Mouse (Mus musculus) hindbrain, embryonic 15.5 days (tissue): ENCODE measurements at regions not wholly inside any gene's neighbourhood (a gene's known extent, or its start where the extent isn't known, plus 50 kb on each side); places are given as distances from the start of the nearest gene placed in this dataset. TPM values are rescaled to one million over a fixed set of nuclear protein-coding genes. Genes with fewer than 3 reads are reported as not detected.
A peak's percentile ranks its signal among the peaks of the same experiment; 100 is the strongest.

Source experiments
- ATAC-seq: fragments of 200-750 bp; cut with Nextera tagmentation; 2 replicates; pipeline ENCODE4 v1.8.0; 2017; ENCODE audit warnings: low read depth, moderate number of reproducible peaks, moderate TSS enrichment; ENCODE audit not compliant: low FRiP score
- H3K27ac ChIP-seq: fragments of 300-500 bp; sonication (generic); replicated peaks from 2 replicates; pipeline ENCODE4 v1.5.1; 2015; ENCODE audit warnings: mild to moderate bottlenecking, inconsistent platforms
- H3K27me3 ChIP-seq: fragments of 300-500 bp; sonication (generic); 2 replicates; pipeline ENCODE4 v1.6.1; 2015; ENCODE audit warnings: control low read depth, inconsistent platforms
- H3K36me3 ChIP-seq: fragments of 300-500 bp; sonication (generic); 2 replicates; pipeline ENCODE4 v1.6.1; 2015; ENCODE audit warnings: control low read depth, inconsistent platforms
- H3K4me1 ChIP-seq: fragments of 300-500 bp; sonication (generic); replicated peaks from 2 replicates; pipeline ENCODE4 v1.6.1; 2015; ENCODE audit warnings: control low read depth, inconsistent platforms
- H3K4me2 ChIP-seq: fragments of 300-500 bp; sonication (generic); 2 replicates; pipeline ENCODE4 v1.6.1; 2015; ENCODE audit warnings: moderate library complexity, mild to moderate bottlenecking, inconsistent platforms
- H3K4me3 ChIP-seq: fragments of 300-500 bp; sonication (generic); 2 replicates; pipeline ENCODE4 v1.5.1; 2015; ENCODE audit warnings: mild to moderate bottlenecking, inconsistent platforms
- H3K9ac ChIP-seq: fragments of 300-500 bp; sonication (generic); 2 replicates; pipeline ENCODE4 v1.6.1; 2015; ENCODE audit warnings: inconsistent platforms
- H3K9me3 ChIP-seq: fragments of 300-500 bp; sonication (generic); 2 replicates; pipeline ENCODE4 v1.6.1; 2016; ENCODE audit warnings: control low read depth, inconsistent platforms
- WGBS: fragments of 180-500 bp; shearing (Covaris S2); methylation state at CpG from one replicate; pipeline ENCODE4 v1.1.7; 2015; 5-methylcytosine and 5-hydroxymethylcytosine counted together
- microRNA-seq: library from miRNA; unstranded; fragments of <30 nt; microRNA quantifications from one replicate; pipeline ENCODE4, GENCODE M21; 2016

DNA sequence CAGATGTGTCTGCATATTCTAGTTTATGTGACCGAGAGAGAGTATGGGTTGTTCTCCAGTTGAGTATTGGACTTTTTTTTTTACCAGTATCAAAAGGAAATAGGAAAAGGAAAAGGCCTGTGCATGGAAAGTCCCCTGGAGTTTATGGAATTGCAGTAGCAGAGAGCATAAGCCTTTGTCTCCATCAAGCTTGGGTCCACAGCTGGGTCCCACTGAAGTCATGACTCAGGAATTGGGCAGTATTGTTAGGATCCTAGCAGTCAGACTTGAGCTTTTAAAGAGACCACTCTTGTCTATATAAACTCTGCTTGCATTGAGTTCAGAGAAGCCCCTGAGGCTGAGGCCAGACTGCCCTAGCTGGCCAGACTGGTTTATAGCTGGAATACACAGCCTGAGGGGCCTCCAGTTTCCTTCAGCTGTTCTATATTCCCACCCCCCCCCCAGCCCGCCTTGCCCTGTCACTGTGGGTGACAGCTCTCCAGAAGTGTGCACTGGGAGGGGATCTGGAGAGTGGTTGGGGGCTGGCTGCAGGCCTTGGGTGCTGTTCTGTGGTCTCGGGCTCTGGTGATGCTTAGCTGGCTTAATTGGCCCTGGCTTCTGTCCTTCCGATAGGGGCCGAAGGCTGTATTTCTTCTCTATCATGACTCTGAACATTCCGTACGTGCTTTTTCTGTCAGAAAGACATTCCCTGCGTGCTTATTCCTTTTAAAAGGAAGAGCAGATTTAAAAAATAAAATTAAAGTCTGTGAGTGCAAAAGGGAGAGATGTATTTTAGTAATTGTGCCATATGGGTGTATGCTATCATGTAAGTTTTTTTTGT, 1130.8 kb upstream of the A1bg start:
- Histone ChIP-seq H3K9me3 (0 out of 2 replicates have a peak, but pooled peaks cover 4% of the 10 kb centered on the region), H3K9ac (no peak overlapping the region), H3K4me3 (no peak overlapping the region), H3K27me3 (no peaks in the 10 kb centered on the region), H3K36me3 (no peaks in the 10 kb centered on the region), H3K4me1 (no peaks in the 10 kb centered on the region), H3K27ac (no peak overlapping the region), H3K4me2 (no peak overlapping the region)
- ATAC-seq, result no peak
- 81% methylated on average over 8 of the region's 8 CpGs for WGBS

DNA sequence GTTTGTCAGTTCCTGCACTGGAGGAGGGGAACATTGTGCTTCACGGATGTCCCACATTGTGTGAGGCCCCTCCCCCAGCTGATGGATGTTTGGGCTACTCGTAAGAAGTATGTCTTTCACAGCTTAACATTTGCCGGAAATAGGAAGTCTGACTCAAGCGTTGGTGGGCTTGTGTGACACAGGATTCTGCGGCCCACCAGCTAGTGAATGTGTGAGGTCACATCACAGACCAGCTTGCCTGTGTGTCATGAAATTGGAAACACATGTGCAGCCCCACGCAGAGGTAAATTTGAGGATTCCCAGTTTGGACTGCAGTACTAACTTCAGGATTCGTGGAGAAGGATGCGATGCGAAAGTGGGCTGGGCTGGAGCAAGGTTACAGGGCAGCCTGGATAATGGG, 1126.6 kb upstream of the A1bg start:
- Histone ChIP-seq H3K9ac (no peak overlapping the region), H3K36me3 (no peaks in the 10 kb centered on the region), H3K4me3 (no peak overlapping the region), H3K27ac (no peak overlapping the region), H3K4me1 (no peaks in the 10 kb centered on the region), H3K27me3 (no peaks in the 10 kb centered on the region), H3K9me3 (0 out of 2 replicates have a peak, but pooled peaks cover 4% of the 10 kb centered on the region), H3K4me2 (no peak overlapping the region)
- ATAC-seq, result no peak
- 79% methylated on average over 9 of the region's 9 CpGs for WGBS

DNA sequence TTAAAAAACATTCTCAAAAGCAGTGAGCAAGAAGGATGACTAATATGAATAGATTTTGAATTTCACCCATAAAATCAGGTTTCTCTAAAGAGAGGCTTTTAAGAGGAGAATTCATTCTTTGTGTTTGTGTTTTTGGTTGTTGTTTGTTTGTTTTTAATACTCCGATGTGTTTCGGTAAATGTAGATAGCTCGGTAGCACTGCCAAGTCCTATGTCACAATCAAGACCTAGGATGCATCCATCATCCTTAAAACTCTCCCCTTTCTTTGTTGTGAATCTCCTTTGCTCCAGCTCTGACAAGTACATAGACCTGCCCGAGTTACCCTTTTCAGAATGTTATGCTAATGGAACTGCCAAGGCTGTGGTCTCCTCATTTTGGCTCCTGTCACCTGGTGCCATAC, 1126.2 kb upstream of the A1bg start:
- ATAC-seq, result no peak

DNA sequence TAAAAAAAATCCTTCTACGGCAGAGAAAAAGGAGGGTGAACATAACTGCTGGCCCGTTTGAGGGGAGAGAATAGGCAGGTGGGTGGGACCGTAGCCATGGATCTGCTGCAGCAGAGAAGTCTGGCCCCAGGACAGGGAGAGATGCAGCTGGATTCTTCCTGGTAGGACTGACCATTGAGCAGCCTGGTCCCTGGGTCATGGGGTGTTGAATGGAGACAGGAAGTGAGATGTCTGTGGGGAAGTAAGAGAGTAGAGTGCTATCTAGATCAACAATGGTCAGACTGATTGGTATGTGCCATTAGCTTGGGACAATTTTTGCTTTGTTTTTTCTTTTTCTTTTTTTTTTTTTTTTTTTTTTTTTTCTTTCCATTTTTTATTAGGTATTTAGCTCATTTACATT, 1123.5 kb upstream of the A1bg start:
- H3K27me3 ChIP-seq, result no peaks in the 10 kb centered on the region
- ATAC-seq, result no peak
- whole genome bisulfite sequencing, result 85% methylated on average over 3 of the region's 3 CpGs
- H3K4me3 ChIP-seq, result no peak overlapping the region
- no peak overlapping the region for H3K27ac ChIP-seq
- 0 out of 2 replicates have a peak, but pooled peaks cover 4% of the 10 kb centered on the region for H3K9me3 ChIP-seq
- no peaks in the 10 kb centered on the region for H3K4me1 ChIP-seq
- H3K9ac ChIP-seq, result no peak overlapping the region
- no peaks in the 10 kb centered on the region for H3K36me3 ChIP-seq
- no peak overlapping the region for H3K4me2 ChIP-seq

More for the DNA sequence above, 1126.2 kb upstream of the A1bg start:
- Histone ChIP-seq H3K36me3 (no peaks in the 10 kb centered on the region), H3K9ac (no peak overlapping the region), H3K4me2 (no peak overlapping the region), H3K4me3 (no peak overlapping the region), H3K27me3 (no peaks in the 10 kb centered on the region), H3K27ac (no peak overlapping the region), H3K9me3 (0 out of 2 replicates have a peak, but pooled peaks cover 4% of the 10 kb centered on the region), H3K4me1 (no peaks in the 10 kb centered on the region)
- 80% methylated on average over 4 of the region's 4 CpGs for WGBS

DNA sequence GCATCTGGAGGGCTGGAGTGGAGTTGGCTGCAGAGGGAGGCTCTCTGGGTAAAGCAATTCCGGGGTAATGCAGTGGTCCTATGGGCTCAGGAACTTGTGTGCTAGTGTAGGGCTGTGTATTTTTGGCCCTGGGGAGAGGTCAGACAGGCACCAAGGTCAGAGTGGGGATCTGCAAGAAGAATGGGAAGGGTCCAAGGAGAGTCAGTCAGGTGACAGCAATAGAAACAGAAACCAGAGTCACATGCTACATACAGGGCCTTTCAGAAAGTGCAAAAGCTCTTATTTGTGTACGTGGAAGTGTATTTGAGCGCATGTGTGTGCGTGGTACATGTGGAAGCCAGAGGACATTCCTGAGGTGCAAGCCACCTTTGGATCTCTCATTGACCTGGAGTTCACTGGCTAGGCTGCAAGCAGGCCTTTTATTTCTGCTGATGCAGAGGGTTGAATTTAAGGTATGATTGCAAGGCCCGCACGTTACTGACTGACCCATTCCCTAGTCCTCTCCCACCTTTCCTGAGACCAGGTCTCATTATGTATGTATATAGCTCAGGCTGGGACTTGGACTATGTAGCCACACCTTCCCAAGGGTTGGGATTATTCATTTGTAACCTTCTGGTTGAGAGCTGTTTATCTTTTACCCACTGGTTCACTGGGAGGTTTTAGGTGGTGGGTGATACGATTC, 1122.0 kb upstream of the A1bg start:
- no peak overlapping the region for H3K4me3 ChIP-seq
- WGBS, result 93% methylated on average over 7 of the region's 7 CpGs
- no peaks in the 10 kb centered on the region for H3K4me1 ChIP-seq
- no peaks in the 10 kb centered on the region for H3K9me3 ChIP-seq
- H3K9ac ChIP-seq, result no peak overlapping the region
- no peaks in the 10 kb centered on the region for H3K36me3 ChIP-seq
- H3K4me2 ChIP-seq, result no peak overlapping the region
- ATAC-seq, result no peak
- H3K27me3 ChIP-seq, result no peaks in the 10 kb centered on the region
- no peak overlapping the region for H3K27ac ChIP-seq

DNA sequence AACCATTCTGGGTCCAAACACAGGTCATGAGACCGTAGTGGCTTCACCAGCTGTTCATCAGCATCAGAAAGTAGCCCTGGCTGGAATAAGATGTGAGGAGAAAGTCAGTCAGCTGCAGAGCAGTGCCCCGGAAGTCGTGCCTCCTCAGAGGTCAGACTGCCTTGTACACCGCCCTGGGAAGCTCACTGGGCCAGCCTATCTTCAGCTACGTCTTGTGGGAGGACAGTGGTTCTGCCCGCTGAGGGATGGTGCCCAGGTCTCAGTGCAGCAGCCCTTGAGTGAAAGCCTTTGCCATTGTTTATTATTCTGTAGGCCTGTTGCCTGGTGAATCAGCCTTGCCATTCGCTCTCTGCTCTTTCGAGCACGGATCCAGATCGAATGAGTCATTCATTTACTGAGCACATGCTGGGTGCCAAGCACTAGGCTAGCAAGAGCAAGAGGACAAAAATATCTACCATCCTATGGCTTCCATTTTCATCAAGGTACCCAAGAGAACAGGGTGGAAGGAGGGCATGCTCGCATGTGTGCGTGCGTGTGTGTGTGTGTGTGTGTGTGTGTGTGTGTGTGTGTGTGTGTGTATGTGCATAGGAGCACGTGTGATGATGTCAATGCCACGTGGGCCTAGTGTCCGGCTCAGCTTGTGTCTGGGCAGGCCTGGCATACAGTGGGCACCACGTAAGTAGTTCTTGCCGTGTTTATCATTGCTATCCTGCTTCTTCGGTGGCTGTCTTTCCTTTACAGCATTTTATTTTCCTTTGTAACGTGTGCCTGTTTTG, 1121.0 kb upstream of the A1bg start:
- H3K4me1 ChIP-seq, result no peaks in the 10 kb centered on the region
- H3K27ac ChIP-seq, result no peak overlapping the region
- no peaks in the 10 kb centered on the region for H3K9me3 ChIP-seq
- H3K9ac ChIP-seq, result no peak overlapping the region
- H3K27me3 ChIP-seq, result no peaks in the 10 kb centered on the region
- H3K36me3 ChIP-seq, result no peaks in the 10 kb centered on the region
- WGBS, result 78% methylated on average over 20 of the region's 20 CpGs
- H3K4me3 ChIP-seq, result no peak overlapping the region
- no peak overlapping the region for H3K4me2 ChIP-seq
- ATAC-seq, result 0 out of 2 replicates have a peak, but pooled peaks have one; percentile 19

DNA sequence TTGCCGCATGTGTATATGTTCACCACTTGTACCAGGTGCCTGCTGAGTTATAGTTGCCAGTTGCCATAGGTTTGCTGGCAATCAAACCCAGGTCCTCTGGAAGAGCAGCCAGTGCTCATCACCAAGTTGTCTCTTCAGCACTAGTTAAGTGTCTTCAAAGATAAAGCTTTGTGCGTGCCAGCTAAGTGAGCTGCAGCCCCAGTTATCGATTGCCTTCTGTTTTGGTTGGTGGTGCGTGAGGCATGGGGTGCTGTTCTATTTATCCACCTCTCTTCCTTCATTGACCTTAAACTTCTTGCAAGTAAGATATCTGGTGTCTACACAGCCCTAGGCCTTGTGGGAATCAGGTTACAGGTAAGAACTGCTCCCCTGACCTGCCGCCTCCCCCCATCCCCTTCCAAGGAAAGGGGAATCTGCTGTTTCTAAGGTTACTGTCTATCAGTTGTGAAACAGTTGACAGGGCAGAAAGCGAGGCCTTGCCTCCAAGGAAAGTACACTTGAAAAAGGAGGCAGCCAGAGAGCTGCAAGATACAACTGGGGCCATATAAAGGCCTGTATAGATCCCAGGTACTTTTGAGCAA, 1120.2 kb upstream of the A1bg start:
- 90% methylated on average over 6 of the region's 6 CpGs for WGBS
- Histone ChIP-seq H3K27ac (no peak overlapping the region), H3K4me2 (no peak overlapping the region), H3K9me3 (no peaks in the 10 kb centered on the region), H3K9ac (no peak overlapping the region), H3K4me1 (peaks cover 5% of the 10 kb centered on the region), H3K36me3 (no peaks in the 10 kb centered on the region), H3K27me3 (no peaks in the 10 kb centered on the region), H3K4me3 (no peak overlapping the region)
- ATAC-seq, result no peak

Small RNAs in the stretch of these regions (microRNA-seq; reads per million reads assigned to microRNA genes)
- gene Gm24810, result not detected
